Mouse (Mus musculus) heart, embryonic 10.5 days (tissue): Measurements from ENCODE around the gene Cacna1g. TPM values are rescaled to one million over a fixed set of nuclear protein-coding genes. Genes with fewer than 3 reads are reported as not detected.

Source experiments
- polyA plus RNA-seq: library from polyadenylated mRNA; unstranded; fragments of >200 nt; fragmentation: Nextera tagmentation; extraction: Ambion mirVana; gene quantifications from 2 replicates; pipeline ENCODE4 v1.2.1, GENCODE M21; 2016

Gene Cacna1g
- polyA plus RNA-seq, 1 experiment from 2014 or later = 2.4 TPM

Other genes with a start within 250 kb of the Cacna1g start
- gene Wfikkn2, start 228.2 kb downstream of the Cacna1g start, polyA plus RNA-seq = 0.59 and 1.7 TPM in 2 replicates
- gene Gm21885, start 192.3 kb downstream of the Cacna1g start, polyA plus RNA-seq = 0.18 TPM in 1 of 2 replicates, not detected in the other
- gene Luc7l3, start 152.2 kb downstream of the Cacna1g start, polyA plus RNA-seq = 66.3 and 93.4 TPM in 2 replicates
- 16.3 and 20.3 TPM in 2 replicates for gene Ankrd40, start 146.2 kb downstream of the Cacna1g start, polyA plus RNA-seq
- 0.48 and 0.88 TPM in 2 replicates for gene Abcc3, start 81.2 kb downstream of the Cacna1g start, polyA plus RNA-seq
- gene Spata20, start 12.0 kb upstream of the Cacna1g start, polyA plus RNA-seq = not detected in 2 replicates
- 7.7 and 14.2 TPM in 2 replicates for gene Epn3, start 25.8 kb upstream of the Cacna1g start, polyA plus RNA-seq
- gene Mycbpap, start 47.5 kb upstream of the Cacna1g start, polyA plus RNA-seq = 9.3 and 12.5 TPM in 2 replicates
- gene Rsad1, start 75.1 kb upstream of the Cacna1g start, polyA plus RNA-seq = 3.2 and 6.9 TPM in 2 replicates
- 0.11 and 0.28 TPM in 2 replicates for gene Chad, start 90.8 kb upstream of the Cacna1g start, polyA plus RNA-seq
- gene Acsf2, start 127.7 kb upstream of the Cacna1g start, polyA plus RNA-seq = 2.8 and 4.1 TPM in 2 replicates
- gene Lrrc59, start 155.6 kb upstream of the Cacna1g start, polyA plus RNA-seq = 229 and 251 TPM in 2 replicates
- 139 and 141 TPM in 2 replicates for gene Mrpl27, start 179.6 kb upstream of the Cacna1g start, polyA plus RNA-seq
- 24.7 and 33.4 TPM in 2 replicates for gene Eme1, start 179.8 kb upstream of the Cacna1g start, polyA plus RNA-seq
- 16.7 and 17.4 TPM in 2 replicates for gene Xylt2, start 203.3 kb upstream of the Cacna1g start, polyA plus RNA-seq
- gene Gm11541, start 230.3 kb upstream of the Cacna1g start, polyA plus RNA-seq = not detected in 2 replicates